Mouse (Mus musculus): ENCODE measurements around the gene Creb3.
A peak's percentile ranks its signal among the peaks of the same experiment; 100 is the strongest.

Gene Creb3

DNA sequence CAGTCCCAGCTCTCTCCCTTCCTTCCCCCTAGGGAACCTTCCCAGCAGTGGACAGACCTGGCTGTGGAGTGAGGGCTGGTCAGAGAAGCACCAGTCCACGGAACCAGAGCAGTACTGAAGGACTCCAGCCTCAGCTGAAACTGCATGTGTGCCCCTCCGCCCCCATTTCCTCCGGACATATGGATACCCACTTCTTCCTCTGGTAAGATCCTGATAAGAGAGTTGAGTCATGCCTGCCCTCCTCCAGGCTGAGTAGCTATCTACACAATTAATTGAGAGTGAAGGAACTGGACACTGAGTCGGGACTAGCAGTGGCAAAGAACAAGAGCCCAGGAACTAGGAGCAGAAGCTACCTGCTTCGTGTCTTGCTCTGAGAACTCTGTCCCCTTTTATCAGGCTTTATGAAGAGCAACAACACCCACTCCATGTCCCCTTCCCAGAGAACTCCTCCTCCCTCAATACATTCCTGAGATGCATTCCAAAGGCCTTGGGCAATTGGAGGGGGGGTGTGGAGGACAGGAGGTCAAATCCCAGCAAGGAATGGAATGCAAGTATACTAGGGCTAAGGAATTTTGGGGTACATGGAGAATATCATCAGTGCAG is 4.0 kb upstream of the Creb3 start:
- no peak for DNase-seq (ENCODE audit: low spot score in 2 of 2)

DNA sequence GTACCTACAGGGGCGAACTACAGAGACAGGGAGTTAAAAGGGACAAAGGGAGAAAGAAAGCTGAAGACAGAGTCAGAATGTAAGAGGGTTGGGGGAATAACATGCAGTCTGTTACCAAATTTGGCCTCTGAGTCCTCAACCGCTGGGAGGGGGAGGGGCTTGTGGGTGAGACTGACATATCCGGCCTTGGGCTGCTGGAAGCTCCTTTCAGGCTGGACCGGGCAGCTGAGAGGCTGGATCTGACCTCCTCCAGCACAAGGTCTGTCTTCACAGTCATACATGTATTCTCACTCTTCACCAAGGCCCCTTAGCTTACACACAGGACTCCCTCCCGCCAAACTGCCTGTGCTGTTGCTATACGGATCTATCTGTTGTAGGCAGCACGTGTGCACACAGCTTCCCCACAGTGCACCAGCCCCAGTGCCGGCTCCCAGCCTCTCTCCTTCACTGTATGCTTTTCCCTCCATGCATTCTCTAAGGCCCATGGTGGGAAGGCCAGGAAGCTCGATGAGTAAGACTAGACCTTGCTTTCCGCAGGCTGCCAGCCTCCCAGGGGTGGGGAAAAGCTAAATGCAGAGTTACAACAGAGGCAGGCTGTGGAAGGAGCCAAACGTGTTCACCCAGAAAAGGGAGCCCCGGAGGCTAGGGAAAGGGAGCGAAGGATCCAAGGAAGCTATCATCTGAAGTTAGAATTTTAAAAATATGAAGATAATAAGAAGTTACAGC is 3.3 kb upstream of the Creb3 start:
- peak; percentile 66 to 69 for DNase-seq (ENCODE audit: low spot score in 2 of 2)

DNA sequence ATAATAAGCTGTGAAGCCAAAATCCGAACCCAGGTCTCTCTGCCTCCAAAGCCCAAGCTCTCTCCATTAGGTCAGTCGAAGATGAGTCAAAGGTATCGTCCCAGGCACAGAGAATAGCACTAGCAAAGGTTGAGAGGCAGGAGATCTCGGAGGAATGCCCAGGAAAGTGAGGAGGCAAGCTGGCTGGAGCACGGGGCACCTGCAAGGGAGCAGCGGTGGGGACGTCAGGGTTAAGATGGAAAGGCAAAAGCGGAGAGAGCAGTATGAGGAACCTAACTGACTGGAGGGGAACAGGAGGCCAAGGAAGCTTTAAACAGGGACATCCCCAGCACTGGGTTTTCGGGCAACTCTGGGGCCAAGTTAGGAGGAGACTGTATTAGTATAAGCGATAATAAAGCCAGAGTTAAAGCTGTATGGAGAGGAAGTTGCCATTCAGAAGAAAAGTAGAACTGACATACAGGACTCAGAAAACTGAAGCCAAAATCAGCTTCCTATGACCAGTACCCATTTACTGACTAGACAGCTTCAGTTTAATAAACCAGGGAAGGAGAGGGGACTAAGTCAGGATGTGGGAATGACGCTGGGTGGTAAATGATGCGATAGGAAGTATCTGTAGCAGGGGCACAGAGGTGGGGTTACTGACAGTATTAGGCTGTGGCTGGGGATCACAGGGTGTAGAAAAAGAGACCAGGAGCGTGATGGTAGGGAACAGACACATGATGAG is 2.5 kb upstream of the Creb3 start:
- DNase-seq (ENCODE audit: low spot score in 2 of 2) = no peak

DNA sequence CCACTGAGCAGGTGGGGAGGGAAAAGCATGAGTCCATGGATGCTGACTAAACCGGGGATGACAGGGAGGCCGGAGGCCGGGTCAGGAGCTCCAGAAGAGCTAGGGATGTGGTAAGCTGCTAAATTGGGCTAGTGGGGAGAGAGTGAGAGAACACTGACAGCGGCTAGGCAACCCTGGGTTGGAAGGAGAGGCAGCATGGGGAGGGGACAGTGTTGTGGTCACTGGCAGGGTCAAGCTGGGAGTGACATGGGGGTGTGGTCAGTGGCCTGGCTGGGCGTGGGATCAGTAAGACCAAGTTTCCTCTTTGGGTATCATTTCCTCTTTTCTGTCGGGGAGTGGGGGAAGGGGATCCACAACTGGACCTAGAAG is 1.9 kb upstream of the Creb3 start:
- peak; percentile 70 to 81 for DNase-seq (ENCODE audit: low spot score in 2 of 2)

DNA sequence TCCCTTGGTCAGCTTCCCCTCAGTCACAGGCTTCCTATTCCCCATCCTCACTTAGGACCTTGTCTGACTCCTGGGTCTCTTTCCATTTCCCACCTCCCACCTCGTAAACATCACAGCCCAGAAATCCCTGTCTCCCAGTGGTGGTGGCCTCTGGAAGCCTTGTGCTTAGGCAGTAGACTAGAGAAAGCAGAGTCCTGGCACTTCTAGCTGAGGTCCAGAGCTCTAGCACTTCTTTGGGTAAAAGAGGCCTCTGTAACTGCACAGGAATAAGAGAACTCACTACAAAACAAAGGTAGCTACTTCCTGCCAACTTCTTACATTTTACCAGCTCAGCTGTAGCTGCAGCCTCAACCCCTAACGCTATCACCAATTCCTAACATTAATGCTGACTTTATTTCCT is 1.2 kb upstream of the Creb3 start:
- DNase-seq (ENCODE audit: low spot score in 2 of 2) = no peak

DNA sequence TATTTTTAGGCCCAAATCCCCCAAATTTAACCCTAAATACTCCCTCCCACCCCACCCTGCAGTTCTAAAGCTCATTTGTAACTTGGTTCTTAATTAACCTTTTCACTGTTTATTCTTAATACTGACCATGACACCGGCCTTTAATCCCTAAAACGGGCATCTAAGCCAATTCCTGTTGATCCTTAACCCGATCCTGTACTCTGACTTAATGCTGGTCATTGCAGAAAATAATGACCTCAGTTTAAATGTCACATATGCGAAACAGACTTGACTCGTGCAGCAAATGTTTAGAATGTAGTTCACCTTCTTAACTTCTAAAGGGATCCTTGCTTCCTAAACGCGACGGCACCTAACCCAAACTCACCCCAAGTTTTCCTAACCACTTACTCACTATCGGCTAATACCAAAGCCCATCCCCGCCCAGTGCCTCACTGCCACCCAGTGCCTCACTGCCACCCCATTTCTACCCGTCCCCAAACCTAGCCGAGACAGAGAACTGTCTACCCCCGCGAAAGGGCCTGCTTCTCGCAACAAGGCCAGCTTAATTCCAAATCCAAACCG is 616 bp upstream of the Creb3 start:
- DNase-seq (ENCODE audit: low spot score in 2 of 2) = no peak

DNA sequence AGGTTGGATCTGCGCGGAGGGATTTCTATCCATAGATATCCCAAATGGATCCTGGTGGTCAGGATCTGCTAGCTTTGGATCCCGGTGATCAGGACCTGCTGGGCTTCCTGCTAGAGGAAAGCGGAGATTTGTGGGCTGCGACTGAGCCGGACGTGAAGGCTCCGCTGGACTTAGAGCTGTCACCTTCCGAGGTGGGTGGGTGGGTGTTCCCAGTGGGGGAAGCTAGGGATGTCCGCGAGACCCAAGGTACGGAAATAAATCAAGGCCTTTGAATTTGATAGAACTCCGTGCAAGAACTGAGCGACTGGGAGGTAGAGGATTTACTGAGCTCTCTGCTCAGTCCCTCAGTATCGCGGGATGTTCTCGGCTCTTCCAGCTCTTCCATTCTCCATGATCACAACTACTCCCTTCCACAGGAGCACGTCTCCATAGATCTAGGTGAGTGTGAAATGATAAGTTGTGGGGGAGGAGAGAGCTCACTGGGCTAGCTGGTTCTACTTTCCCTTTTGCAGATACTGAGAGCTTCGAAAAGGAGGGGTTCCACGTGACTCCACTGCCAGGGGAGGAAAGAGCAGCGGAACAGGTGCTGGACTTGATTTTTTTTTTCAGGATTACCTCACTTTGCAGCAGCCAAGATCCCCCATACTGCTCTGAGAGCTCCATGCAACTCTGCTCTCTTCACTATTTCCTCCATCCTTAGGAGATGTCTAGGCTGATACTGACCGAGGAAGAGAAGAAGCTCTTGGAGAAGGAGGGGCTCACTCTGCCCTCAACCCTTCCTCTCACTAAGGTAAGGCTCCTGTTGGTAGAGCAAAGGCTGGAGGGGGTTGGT is 853 bp downstream of the Creb3 start:
- DNase-seq (ENCODE audit: low spot score in 2 of 2) = no peak

DNA sequence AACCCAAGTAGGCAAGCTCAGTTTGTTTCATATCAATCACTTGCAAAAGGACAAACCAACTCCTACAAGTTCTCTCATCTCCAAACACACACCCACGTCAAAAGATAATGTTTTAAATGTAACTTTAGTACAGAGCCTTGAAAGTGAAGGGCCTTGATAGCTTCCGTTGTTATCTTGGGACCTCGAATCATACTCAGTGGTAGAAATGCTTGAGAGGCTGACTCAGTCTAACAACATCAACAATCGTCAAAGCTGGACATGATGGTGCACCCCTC is 1.4 kb downstream of the Creb3 start:
- DNase-seq (ENCODE audit: low spot score in 2 of 2) = no peak

DNA sequence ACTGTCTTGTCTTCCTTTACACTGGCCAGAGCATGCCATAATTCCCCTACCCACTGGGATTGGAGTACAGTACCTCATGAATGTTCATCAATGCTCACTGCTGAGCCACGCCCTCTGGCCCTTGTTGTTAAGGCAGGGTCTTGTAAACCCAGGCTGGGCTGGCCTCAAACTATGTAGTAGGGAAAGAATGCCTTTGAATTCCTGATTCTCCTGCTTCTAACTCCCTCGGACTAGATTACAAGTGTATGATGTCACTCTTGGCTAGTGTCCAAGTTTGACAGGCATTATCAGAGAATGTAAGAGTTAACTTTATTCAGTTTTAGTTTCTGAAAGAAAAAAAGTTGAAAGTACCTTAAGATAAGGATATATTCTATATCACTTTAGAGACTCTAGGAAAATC is 2.1 kb downstream of the Creb3 start:
- no peak for DNase-seq (ENCODE audit: low spot score in 2 of 2)

DNA sequence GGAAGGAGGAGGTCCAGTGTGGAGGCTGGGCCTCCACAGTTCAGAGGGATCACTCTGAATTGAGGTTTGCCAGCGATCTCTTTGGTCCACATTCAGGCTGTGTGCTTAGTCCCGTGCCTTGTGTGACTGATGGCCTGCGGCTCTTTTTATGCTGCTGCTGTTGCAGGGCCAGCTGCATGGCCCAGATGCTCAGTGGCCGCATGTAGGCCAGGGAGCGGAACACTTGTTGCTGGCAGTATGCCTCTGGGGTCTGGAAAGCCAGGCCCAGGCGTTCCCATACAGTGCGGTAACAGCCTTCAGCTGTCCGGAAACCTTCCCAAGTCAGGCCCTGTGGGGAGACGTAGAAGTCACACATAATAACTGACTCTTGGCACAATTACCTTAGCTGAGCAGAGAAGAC is 5.0 kb downstream of the Creb3 start:
- no peak for DNase-seq (ENCODE audit: low spot score in 2 of 2)

DNA sequence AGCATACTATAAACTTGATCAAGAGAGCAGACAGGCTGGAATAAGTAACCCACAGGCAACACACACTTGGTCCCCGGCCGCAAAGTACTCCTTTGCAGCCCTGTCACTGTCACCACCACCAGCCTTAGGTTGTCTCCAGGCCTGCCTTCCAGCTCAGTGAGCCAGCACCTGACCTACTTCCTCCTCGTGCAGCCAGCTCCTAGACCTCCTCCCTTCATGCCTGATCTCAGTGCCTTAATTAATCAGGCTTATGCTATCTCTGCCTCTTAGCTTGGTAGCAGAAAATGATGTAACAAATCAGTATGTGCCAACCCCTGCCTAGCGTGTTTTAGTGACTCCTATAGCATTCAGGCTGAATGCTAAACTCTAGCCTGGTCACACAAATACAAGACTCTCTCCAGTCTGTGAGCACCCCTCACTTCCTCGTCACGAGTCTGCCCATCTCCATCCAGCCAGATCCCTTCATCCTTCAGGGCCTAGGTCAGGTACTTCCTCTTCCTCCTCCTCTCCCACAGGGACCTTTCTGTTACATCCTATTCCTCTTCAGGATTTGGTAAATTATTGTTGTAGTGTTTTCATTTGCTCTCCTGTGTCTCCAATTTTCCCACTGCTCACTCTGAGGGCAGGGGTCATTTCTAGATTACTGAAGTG is 9.4 kb downstream of the Creb3 start:
- DNase-seq (ENCODE audit: low spot score in 2 of 2) = no peak

DNA sequence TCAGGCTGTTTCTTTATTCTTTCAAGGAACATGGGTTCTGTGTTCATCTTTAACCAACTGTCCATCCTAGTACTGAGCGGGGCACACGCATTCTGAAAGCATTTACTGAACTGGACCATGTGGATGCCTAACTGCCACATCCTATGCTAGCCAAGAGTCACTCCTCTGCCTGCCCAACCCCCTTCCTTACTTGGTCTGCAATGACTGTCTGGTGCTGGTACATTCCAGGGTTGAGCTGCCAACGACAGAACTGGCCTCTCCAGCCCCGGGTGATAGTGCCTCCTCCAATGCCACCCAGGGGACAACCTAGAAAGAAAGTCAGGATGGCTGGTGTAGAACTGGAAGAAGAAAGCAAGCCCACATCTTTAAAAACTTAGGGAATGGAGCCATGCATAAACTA is 11.4 kb downstream of the Creb3 start:
- DNase-seq (ENCODE audit: low spot score in 2 of 2) = no peak

DNA sequence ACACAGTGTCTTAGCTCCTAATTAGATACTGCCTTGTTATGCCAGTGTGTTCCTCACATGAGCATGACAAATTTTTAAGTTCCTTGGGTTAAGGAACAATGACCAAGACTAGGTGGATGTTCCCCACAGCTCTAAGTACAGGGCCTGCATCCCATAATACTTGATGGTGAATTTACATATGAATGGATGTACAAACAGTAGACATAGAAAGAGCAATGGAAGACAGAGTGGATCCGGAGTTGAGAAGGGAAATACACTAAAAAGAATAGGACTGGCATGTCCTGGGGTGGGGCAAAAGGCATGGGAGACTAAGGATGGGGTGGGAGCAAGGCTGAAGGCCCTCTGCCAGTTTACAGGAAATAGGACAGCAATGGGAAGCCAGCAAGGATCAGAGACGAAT is 13.2 kb downstream of the Creb3 start:
- DNase-seq (ENCODE audit: low spot score in 2 of 2) = no peak

DNA sequence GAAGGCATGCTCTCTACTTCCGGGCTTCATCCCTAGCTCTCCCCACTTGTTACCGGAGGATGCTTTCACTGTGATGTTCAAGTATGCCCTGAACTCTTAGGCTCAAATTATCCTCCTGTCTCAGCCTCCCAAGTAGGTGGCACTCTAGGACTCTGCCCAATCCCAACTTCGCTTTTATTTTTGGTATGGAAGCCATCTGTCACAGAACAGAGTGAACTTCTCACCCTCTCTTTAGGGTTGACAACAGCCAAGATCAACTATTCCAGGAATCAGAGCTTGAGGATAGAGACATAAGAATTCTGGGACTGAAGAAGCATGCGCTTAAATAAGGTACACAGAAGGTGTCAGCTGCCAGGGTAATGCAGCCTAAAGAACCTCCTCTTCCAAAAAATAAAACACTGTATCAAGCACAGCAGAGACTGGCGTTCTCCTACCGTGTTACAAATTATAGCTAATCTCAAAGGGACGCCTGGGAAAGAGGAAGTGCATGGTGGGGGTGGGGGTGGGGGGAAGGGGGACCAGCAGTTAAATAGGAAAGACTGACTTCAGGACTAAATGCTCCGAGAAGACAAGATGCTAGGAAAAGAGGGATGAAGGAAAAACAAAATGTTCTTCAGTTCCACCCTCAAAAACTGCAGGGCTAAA is 15.2 kb downstream of the Creb3 start:
- DNase-seq (ENCODE audit: low spot score in 2 of 2) = peak in 1 of 2 experiments; percentile 4

DNA sequence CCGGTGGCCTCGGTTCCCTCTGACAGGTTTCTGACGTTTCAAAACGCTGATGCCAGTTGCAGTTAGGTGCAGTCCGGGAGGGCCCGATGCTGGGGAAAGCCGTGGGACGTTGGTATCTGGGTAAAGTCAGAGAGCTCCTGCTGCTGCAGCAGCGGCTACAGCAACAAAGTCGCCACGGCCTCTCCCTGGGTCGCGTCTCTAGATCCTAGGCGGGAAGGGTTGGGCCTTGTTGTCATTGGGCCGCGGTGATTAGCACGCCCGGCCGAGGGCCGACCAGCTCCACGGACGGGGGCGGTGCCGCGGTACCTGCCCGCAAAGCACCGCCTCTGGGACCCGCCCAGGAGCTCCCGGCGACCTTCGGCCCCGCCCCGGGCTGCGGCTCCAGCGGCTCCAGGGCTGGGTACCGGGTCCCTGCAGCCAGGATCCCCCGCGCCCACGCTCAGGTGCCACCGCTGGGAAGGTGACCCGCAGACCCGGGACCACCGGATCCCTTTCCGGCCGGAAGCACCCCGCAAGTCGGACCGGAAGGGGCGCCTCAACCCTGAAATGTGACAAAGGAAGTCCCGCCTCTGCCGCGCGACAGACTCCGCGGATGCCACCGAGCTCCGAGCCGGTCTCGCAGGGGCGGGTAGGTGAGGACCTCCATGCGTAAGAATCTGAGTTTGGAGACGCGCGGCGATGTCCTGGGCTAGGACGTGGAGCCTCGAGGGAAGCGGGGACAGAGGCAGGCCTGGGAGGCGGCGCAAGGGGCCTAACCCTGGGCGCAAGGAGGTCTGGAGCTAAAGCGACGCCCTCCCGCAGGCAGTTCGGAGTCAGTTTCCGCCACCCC is 16.5 kb downstream of the Creb3 start, which contains the start of the genes Rgp1 and Gba2:
Rgp1 (plus strand) TSS at position 340 of the 829 bp plus-strand sequence.
Gba2 (minus strand) TSS at position 498 of the 829 bp plus-strand sequence.
- DNase-seq (ENCODE audit: low spot score in 2 of 2) = peak; percentile 91 to 92

DNA sequence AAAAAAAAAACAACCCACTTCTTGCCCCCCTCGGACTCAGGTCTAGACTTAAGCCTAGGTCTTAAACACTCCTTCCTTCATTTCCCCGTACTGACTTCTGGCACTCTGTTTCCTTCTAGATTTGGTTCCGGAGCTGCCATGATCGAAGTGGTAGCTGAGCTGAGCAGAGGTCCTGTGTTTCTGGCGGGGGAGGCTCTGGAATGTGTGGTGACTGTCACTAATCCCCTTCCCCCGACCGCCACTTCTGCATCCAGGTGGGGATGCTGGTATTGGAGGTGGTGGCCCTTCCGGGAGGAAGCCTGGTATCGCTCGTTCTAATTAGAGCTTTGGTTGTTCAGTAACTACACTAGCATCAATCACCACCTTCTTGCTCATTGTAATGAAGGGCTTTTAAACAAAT is 17.1 kb downstream of the Creb3 start:
- DNase-seq (ENCODE audit: low spot score in 2 of 2) = no peak

DNA sequence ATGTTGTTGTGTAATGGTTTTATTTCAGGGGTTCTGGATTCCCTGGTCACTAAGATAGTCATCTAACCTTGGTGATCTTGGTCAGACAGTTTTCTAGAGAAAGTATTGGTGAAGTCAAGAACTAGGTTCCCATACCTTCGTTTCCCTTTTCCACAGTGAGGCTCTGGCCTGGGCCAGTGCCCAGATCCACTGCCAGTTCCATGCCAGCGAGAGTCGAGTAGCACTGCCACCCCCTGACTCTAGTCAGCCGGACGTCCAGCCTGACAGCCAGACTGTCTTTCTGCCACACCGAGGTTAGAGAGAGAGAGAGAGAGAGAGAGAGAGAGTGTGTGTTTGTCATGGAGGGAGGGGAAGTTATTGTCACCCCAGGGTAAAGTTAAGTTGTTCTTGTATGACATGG is 17.6 kb downstream of the Creb3 start:
- no peak for DNase-seq (ENCODE audit: low spot score in 2 of 2)

DNA sequence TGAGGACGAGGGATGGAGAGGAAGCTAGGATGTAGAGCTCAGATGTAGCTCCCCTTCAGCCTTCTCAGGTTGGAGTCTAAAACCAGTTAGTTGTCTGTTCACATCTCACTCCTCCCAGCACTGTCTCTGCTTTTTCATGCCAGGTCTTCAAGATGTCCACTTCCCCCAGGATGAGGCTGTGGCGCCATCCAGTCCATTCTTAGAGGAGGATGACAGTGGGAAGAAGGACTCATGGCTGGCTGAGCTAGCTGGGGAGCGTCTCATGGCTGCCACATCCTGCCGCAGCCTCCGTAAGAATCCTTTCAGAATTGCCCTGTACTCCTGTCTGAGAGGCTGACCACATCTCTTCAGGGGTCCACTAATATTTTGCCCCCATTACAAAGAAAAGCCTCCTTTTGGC is 18.6 kb downstream of the Creb3 start:
- DNase-seq (ENCODE audit: low spot score in 2 of 2) = no peak

DNA sequence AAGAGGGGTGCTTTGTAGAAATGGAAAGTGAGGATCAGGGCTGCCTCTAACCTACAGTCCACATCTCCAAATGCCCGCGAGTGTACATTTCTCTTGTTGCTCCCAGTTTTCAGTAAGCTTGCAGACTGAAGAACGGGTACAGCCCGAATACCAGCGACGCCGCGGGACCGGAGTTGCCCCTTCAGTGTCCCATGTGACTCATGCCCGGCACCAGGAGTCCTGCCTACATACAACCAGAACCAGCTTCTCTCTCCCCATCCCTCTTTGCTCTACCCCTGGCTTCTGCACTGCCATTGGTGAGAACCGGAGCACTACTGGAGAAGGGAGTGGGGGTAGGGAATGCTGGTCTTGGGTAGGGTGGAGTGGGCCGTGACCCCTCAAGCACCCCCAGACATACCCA is 19.2 kb downstream of the Creb3 start:
- no peak for DNase-seq (ENCODE audit: low spot score in 2 of 2)

DNA sequence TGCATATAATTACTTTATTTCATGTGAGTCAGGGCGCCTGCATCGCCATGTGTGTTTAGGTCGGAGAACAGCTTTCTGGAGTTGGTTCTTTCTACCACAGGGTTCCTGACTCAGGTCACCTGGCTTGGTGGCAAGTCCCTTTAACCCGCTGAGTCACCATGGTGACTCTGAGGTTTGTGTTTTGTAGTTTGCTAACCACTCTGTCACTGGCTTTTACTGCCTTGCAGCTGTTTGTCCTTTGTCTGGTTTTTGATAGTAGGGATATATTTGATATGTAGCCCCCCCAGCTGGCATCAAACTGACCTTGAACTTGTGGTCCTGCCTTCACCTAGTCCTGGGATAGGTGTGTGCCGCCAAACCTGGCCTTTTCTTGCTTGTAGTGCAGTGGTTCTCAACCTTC is 20.1 kb downstream of the Creb3 start:
- DNase-seq (ENCODE audit: low spot score in 2 of 2) = no peak
